Mouse (Mus musculus) frontal cortex, postnatal 25 days (tissue): Measurements from ENCODE around the gene Pate2.

Experiments used
- DNase-seq, 2 experiments: peaks; one replicate each; pipeline ENCODE4 v3.0.0; 2022; ENCODE audit warnings: low spot score in 2 of 2

Pate2 gene

DNA sequence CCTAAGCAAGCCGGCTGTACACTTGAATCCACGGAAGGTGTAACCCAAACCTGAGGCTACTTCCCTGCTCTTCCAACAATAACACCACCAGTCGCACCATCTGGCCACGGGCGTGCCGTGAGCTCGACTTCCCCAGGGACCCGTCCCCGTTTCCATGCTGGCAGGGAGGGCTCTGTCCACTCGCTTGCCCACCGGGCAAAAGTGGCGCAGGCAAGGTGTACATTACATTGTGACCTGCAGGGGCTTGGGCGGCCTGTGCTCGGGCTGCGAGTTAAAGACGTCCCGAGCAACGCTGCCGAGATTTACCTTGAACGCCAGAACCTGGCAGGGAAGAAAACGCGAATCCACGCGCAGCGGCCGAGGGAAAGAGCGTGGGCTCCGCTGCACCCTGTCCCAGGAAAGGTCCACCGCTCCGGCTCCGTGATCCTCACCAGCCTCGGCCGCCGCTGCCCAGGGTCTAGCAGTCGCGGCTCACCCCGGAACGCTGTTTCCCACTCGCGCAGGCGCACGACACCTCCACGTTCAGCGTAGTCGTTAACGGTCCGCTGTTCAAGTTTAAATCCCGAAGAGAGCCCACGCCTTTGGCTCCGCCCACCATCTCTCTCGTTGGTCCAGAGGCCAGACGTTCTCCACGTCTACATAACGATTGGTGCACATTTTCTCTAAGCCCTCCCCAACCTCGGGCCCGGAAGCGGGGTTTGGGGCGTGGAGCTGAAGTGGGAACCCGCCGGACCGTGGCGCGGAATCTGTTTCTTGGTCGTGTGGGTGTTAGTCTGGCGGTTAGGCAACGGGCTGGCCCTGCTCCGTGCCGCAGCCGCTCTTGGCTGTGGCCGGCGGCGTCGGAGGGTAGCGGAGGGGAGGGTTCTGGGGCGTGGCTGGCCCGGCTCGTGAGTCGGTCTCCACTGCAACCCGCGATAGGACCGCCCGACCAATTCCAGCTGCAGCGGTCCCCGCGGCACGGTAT lies at the start of gene Pate2, which contains the start of gene Hyls1:
TSS of gene Pate2 (plus strand) at position 714 of the 964 bp plus-strand sequence.
TSS of gene Hyls1 (minus strand) at position 828 of the 964 bp plus-strand sequence.
- peak; percentile 83 to 85 for DNase-seq

- DNase-seq, result no peak
Observed at GRCm38 (mm10) chr9:35520631-35521348, 49.3 kb upstream of the Pate2 start.

- no peak for DNase-seq
Observed at GRCm38 (mm10) chr9:35522241-35522640, 47.8 kb upstream of the Pate2 start.

GRCm38 (mm10) chr9:35522821-35523515 lies 47.1 kb upstream of the Pate2 start:
- DNase-seq, result no peak

- peak in 1 of 2 experiments; percentile 31 for DNase-seq
Observed at GRCm38 (mm10) chr9:35523541-35523940, 46.5 kb upstream of the Pate2 start.

GRCm38 (mm10) chr9:35523941-35524411 lies 46.1 kb upstream of the Pate2 start:
- peak; percentile 49 to 69 for DNase-seq

DNA sequence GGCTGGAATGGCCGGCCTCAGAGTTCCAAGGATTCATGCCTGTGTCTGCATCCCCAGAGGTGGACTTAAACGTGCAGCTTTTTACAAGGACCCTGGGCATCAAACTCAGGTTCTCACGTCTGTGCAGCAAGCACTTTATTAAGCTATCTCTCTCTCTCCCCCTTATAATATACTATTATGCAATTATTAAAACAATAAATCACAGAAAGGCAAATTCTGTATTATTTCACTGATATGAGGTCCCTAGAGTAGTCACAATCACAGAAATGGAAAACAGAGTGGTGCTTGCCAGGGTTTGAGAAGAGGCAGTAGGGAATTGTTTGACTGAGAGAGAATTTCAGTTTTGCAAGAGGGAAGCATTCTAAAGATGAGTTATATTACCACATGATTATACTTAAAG lies 40.9 kb upstream of the Pate2 start:
- DNase-seq, result no peak

DNA sequence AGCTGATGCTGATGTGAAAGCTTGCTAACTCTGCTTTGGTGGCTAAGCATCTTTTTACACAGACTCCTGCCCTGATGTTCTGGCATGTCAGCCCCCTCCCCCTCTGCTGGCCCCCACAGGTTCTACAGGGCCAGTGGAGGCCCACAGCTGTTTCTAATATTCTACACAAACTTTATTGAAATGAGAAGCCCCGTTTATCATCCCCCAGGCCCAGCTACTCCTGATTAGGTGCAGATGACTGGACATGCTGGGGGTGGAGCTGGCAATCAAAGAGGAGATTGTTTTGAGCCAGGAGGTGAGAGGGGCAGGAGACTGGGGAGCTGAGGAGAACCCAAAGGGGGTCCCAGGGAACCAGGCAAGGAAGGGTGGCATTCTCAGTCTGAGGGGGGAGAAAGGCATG lies 40.3 kb upstream of the Pate2 start:
- DNase-seq, result no peak

DNA sequence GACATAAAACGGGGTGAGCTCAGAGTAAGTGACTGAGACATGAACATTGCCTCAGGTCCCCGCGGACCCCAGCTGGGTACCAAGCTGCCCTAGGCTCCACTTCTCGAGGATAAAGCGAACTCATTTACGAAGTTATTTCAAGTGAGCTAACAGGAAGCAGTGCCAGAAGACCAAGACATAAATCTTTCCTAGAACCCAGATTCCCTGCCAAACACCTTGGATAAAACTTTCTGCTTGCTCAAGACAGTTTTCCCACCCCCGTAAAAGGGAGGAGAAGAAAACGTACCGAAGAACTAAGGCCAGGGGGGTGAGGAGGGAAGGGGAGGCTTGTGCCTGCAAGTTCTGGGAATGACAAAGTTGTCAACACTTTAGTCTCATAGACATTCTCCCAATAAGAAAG lies 36.8 kb upstream of the Pate2 start:
- no peak for DNase-seq

- peak in 1 of 2 experiments; percentile 34 for DNase-seq
Observed at GRCm38 (mm10) chr9:35535110-35535509, 35.0 kb upstream of the Pate2 start.

- no peak for DNase-seq
Observed at GRCm38 (mm10) chr9:35535876-35536275, 34.2 kb upstream of the Pate2 start.

DNA sequence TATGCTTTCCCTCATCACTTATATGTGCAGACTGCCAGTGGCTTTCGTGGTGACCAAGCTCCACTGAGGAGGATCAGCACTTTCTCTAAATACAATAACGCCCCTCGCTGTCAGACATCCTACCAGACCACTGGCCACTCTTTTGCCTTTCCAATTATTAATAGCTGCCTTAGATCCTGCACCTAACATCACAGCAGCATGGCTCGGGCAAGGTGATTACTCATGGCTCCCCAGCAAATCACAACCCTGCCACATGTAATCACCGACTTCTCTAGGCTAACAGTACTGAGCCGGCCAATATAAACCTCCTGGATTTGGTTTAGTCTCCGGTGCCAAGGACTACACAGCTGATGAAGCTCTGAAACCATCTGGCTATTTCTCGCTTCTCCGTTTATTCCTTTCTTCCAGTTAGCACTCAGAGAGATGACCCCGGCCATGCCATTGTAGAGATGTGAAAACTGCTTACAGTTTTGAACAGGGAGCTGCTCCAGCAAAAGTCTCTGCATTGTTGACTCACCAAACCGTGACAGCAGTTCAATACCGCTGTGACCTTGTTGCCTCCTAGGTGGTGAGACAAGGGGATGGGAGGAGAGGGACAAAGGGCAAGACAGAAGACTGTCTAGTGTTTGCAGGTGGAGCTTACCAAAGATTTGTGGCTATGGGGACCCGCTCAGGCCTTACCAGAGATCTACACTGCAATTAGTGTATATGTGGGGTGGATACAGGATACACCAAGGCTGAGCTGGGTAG lies 30.9 kb upstream of the Pate2 start:
- DNase-seq, result no peak

DNA sequence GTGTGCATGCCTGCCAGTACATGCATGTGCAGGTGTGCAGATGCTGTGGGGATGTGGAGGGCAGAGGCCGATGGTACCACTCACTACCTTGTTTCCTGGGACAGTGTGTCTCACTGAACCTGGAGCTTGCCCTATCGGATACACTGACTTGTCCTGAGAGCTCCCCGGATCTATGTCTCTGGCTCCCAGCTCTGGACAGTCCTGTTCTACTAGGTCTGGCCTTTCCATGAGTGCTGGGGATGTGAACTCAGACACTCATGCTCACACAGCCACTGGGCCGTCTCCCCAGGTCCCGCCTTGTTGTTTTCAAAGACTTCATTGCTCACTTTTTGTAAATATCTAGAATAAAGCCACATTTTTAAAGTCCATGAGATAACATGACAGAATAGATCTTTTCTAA lies 29.1 kb upstream of the Pate2 start:
- DNase-seq, result no peak

GRCm38 (mm10) chr9:35541488-35541887 lies 28.6 kb upstream of the Pate2 start:
- DNase-seq, result peak; percentile 71 to 72

GRCm38 (mm10) chr9:35541941-35542340 lies 28.1 kb upstream of the Pate2 start:
- DNase-seq, result no peak

DNA sequence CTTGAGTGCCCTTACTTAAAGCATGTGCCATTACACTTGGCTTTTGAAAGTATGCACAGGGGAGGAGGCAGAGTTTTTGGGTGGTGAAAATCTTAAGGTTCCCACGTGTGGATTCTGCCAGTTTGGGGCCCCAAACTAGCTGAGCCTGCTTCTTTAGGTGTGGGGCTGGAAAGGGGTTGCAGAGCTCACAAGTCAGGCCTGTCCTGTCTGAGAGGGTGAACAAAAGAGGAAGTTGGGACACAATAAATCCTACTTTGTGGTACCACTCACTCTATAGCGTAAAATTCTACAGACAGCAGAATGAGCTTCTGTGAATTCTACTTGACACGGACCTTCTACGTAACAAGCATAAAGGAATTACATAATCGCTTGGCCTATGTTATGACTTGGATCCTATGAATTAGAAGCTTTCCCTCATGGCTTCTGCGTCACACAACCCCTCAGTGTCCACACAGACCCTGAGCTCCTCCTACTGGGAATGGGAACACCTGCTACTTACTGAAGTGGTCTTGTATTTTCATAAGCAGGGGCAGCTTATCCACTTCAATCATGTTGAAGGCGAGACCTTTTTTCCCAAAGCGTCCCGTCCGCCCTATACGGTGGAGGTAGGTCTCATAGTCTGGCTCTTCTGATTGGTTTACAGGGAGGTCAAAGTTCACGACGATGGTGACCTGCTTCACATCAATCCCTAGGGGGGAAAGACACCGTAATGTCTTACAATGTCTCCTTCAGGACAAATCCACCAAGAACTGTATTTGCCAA lies 26.8 kb upstream of the Pate2 start:
- no peak for DNase-seq

DNA sequence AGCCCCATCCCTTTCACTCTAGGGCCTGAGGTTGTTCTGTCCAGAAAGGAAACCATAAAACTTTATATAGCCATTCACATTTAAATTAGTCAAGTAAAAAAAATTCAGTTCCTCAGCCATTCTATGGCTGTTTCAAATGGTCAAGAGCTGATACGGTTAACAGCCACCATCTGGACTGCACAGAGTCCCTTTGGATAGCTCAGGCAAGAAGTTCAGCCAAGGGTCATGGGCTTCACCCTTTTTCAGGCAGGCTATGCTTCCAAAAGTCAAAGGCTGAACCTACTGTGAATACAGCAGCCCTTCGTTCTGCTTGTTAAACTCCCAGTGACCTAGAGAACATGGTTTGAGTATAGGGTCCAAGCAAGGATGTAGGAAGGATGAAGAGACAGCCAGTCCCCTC lies 25.4 kb upstream of the Pate2 start:
- no peak for DNase-seq

DNA sequence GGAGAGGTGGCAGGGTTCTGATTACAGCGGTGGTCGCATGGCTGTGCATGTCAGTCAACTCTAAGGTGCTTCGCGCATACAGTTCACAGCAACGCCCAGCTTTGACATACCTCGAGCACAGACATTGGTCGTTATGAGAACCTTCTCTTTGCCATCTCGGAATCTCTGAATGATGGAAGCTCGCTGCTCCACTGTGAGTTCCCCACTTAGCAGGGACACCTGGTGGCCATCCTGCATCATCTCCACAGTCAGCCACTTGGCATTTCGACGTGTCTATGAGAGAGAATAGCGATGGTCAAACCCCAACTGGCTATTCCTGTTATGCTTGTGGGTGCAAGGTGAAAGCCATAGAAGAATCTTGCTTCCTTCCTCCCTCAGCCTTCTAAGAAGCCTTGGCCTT lies 24.4 kb upstream of the Pate2 start:
- no peak for DNase-seq

GRCm38 (mm10) chr9:35546745-35547144 lies 23.3 kb upstream of the Pate2 start:
- DNase-seq, result no peak

DNA sequence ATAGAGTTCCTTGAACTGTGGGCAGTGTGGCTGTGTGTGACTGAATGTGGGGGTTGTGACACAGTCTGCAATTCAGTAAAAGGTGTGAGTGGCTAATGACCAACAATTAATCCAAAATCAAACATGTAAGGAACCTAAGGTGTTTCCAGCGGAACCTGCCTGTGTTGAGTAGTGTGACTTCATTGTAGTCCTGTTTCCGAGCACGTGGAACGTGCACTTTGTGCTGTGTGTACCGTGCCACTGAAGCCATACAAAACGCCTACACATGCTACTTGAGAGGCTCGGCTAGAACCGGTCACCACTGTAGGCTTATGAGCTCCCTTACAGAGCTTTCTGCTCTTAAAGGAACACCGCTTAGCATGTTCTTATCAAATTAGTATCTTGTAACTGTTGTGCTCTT lies 21.6 kb upstream of the Pate2 start:
- DNase-seq, result no peak
